Mouse (Mus musculus) spleen, postnatal 36 days (tissue): ENCODE measurements around the gene Gm42957.
"Not testable (repeated sequence)": the region's sequence is repeated elsewhere in the genome, so short reads cannot be mapped to it uniquely, and the experiment has no call there.

ENCODE experiments used
- DNase-seq, 2 experiments: peaks; one replicate each; pipeline ENCODE4 v3.0.0; 2022; ENCODE audit warnings: low spot score in 2 of 2, mixed read lengths in 1 of 2

The Gm42957 gene

GRCm38 (mm10) chr3:96634928-96635879 lies at the start of gene Gm42957, which contains the start of gene Pex11b:
Gene Gm42957, plus strand, starts transcription at chr3:96635474.
Gene Pex11b, plus strand, starts transcription at chr3:96635376.
- peak; percentile 74 to 76 for DNase-seq

DNA sequence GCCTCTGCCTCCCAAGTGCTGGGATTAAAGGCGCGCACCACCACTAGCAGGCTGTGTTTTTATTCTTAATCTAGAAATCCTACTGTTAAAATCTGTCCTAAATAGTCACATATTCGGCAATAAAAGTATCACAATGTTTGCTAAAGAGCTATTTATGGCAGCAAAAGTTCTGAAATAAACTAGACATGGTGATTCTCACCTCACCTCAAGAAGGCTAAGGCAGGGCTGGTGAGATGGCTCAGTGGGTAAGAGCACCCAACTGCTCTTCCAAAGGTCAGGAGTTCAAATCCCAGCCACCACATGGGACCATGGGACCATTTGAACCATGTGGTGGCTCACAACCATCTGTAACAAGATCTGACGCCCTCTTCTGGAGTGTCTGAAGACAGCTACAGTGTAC lies 44.6 kb upstream of the Gm42957 start:
- DNase-seq = no peak

GRCm38 (mm10) chr3:96593374-96593773 lies 41.9 kb upstream of the Gm42957 start:
- DNase-seq = no peak

DNA sequence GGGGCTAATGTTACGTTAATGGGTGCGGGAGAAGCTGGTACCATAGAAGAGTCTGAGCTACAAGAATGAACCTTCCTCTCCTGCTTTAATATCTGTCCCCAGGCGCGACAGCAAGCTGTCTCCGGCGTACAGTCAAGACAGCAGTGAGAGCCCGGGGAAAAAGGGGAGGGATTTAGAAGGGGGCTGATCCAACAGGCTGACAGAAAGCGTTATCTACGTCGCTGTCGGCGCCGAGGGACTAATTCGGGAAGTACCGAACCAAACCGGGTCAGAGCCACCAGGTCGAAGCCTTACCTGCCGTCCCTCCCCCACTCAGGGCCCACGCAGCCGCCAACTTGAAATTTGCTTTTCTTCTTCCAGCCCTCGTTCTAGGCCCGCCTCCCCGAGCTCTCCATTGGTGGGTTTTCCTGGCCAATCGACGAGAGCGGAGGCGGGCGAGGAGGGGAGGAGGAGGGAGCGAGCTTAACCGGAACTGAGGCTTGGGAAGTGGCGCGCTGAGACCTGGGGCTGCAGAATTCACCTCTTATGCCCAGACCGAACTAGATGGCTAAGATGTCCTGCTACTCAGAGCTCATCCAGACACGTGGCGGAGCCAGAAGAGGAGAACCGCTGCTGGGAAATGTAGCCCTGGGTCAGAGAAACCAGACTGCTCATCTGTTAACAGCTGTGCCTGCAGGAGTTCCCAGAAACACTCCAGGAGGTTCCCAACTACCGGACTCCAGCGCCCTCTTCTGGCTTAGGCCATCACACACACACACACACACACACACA lies 41.3 kb upstream of the Gm42957 start, which contains the start of gene Polr3gl:
Gene Polr3gl, minus strand, starts transcription at position 392 of the 771 bp plus-strand sequence.
- DNase-seq = peak; percentile 93 to 95

DNA sequence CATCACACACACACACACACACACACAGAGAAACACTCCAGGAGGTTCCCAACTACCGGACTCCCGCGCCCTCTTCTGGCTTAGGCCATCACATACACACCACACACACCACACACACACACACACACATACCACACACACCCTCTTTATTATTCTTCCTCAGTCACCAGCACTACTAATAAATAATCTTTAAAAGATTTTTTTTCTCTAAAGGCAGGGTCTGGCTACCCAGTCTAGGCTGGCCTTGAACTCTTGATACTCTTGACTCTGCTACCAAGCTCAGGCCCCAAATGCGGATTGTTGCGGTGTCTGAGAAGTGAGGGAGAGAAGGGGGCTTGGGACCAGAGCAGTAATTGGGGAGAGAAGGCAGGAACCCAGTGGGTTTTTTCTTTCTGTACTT lies 40.4 kb upstream of the Gm42957 start:
- no peak for DNase-seq

DNA sequence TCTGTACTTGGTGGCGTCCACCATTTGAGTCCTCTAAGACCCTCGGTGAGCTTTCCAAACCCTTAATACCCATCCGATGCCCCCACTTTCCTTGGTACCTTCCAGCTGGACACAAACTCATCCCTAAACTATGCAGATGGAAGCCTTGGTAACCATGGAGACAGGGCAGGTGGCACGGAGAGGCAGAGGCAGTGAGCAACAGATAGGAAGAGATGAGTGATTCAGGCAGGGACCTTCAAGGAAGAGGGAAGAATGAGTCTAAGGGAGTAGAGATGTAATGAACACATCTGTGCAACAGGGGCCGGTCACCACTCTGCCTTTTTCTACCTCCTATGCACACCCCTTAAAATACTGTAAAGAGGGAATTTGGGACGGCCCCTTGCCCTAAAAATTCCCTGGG lies 39.6 kb upstream of the Gm42957 start:
- DNase-seq = no peak

DNA sequence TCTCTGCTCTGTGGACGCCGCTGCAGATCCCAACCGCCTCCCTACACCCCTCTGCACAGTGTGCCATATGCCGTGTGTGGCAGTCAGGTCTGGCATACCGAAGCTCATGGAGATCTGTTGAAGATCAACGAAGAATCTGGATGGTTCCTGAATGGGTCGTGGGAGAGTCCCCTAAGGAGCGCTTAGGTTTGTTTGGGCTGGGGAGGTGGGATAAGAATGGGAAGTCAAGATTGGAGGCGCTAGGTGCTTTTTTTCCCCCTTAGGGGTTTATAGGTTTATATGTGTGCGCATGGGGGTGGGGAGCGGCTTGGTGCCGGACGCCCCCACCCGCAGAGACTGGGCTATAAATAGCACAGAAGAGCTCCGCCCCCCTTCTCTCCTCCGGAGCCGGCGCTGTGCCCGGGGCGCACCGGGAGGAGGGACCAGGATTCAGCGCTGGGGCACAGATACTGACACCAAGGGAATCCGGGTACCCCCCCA lies 39.0 kb upstream of the Gm42957 start, which contains the start of gene Ankrd34a:
Gene Ankrd34a, plus strand, starts transcription at position 409 of the 480 bp plus-strand sequence.
- no peak for DNase-seq

DNA sequence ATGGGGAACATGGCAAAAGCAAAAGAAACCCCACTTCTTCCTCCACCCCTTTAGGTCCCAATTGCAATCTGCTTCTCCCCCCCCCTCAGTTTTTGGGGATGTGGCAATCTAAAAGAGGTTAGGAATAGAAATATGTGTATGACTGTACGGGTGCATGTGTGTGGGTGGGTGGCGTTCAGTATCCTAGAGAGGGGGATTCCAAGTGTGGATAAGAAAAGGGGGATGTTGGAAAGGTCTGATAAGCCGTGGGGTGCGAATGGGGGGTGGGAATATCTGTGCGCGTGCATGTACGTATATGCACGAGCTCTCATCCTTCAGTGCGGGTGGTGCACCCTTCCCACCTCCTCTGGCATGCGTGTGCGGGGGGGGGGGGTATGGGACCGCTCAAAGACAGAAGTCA lies 38.4 kb upstream of the Gm42957 start:
- DNase-seq = no peak

GRCm38 (mm10) chr3:96597435-96597891 lies 37.8 kb upstream of the Gm42957 start:
- DNase-seq = no peak

DNA sequence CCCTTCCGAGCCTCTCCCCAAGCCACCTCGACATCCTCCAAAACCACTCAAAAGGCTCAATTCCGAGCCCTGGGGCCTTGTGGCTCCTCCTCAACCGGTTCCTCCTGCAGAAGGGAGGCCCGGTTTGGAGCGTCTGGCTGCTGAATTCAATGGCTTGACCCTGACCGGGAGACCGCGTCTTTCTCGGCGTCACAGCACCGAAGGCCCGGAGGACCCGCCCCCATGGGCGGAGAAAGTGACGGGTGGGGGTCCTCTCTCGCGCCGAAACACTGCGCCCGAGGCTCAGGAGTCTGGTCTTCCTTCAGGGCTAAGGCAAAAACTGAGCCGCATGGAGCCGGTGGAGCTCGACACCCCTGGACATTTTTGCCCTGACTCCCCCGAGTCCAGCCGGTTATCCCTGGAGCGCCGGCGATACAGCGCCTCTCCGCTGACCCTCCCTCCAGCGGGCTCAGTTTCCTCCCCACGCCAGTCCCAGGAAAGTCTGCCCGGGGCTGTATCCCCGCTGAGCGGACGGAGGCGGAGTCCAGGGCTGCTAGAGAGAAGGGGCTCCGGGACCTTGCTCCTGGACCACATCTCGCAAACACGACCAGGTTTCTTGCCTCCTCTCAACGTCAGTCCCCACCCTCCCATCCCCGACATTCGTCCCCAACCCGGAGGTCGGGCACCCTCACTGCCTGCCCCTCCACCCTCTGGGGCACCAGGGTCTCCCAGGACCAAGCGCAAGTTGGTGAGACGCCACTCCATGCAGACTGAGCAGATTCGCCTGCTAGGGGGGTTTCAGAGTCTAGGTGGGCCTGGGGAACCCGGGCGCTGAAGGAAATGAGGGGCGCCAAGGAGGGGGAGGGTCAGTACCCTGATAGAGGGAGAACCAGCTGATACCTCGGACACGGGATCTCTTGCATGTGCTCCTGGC lies 36.9 kb upstream of the Gm42957 start:
- DNase-seq = no peak

- DNase-seq = no peak
Measured at GRCm38 (mm10) chr3:96599069-96599393, 36.2 kb upstream of the Gm42957 start.

DNA sequence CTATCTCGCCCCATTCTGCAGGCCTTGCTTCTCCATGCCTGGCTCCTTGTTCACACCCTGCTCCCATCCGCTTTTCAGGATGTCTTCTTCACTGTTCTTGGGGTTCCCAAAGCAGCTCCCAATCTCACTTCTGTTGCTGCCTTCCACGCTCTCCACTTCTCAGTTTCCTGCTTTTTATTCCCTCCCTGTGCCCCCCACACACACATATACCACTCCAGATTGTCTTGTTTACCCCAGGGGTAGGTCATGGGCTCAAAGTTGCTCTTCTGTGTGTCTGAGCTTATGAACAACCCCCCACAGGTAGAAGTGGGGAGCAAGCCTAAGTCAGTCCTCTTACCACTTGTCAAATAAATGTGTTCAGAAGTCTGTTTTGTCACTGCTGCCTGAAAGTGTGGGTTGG lies 35.9 kb upstream of the Gm42957 start:
- no peak for DNase-seq

DNA sequence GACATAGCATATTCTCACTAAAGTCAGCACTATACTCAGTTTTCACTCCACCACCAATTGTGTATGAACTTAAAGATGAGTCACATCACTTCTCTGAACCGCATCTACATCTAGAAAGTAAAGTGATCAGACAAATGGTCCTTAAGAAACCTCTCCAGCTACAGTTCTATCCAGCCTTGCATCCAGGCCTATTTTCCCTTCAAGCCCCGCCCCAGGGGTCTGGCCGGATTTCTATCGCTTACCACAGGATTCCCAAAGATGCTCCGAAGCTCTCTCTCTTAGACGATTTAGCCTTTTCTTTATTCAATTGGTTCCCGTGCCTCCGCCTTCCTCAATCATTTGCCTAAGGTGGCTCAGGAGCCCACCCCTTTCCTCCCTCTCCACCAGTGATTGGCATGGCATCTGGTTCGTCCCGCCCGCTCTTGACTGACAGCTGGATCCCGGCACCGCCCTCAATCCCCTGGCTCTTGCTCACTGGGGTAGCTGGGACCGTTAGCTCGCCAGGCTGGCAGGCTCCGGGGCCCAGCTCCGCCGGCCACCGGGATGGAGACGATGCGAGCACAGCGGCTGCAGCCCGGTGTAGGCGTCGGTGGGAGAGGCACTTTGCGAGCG lies 34.5 kb upstream of the Gm42957 start, which contains the start of gene Lix1l:
Gene Lix1l, plus strand, starts transcription at position 511 of the 612 bp plus-strand sequence.
- peak; percentile 85 to 87 for DNase-seq

- no peak for DNase-seq
Measured at GRCm38 (mm10) chr3:96601251-96601787, 34.0 kb upstream of the Gm42957 start.

DNA sequence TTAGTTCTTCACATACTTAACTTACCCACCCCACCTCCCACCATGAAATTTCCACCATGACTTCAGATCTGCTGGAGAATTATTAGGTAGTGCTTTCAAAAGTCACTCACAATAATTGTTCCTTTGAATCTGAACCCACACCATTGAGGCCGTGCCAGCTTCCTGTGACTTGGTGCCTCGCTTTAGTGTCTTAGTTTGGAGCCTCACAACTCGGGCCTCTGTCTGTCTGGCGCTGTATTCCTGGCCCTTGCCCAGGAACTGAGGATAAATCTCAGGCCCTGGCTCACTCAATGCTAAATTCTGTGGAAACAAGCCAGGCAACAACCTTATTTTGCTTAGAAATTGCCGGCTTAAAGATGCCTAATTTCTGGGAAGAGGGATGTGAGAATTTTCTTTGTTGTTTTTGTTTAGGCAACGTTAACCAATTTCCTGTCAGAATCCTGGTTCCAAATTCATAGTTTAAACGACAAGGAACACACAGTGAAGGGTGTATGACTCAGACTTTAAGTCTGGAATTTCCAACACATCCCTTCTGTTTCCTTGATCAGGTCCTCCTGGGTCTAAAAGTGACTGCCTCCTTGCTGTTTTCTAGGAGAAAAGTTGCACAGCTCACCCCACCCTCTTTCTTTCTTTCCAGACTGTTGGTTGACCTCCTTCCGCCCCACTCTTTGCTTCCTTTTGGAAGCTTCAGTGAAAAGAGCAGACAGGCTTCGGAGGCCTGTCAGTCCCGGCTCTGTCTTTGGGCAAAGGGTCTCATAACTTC lies 33.2 kb upstream of the Gm42957 start:
- no peak for DNase-seq

DNA sequence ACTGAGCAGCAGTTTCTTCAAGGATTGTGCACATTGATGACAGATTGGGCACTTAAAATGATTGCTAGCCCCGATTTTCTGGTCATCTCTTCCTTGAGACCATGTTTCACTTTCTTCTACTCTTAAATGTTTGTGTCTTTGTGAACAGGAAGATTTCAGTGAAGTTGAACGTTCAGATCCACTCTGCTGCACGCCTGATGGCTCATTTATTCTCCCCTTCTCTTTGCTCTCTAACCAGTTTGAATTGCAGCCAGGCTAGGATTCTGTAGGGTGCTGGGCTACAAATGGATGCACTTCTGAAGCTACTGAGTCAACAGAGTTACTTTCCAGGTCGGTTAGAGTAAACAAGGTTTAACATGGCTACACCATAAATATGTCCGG lies 32.6 kb upstream of the Gm42957 start:
- DNase-seq = no peak

DNA sequence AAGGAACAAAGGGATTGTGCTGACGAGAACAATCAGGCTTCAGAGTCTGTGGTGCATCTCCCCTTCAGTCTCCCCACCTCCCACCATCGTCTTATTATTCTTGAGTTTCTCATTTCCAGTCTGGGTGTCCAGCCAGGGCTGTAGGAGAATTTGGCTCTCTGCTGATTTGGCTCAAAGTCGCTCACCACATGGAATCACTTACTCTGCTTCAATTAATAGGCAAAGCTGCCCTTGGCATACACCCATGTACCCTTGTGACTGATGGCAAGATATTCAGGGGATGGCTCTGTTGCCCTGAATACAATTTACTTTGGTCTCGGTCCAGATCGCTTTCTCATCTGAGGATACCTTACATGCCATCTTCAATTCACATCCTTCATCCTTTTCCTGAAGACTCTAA lies 32.0 kb upstream of the Gm42957 start:
- DNase-seq = no peak

- DNase-seq = not testable (repeated sequence)
Measured at GRCm38 (mm10) chr3:96606007-96606406, 29.3 kb upstream of the Gm42957 start.

GRCm38 (mm10) chr3:96606618-96607017 lies 28.7 kb upstream of the Gm42957 start:
- no peak for DNase-seq

DNA sequence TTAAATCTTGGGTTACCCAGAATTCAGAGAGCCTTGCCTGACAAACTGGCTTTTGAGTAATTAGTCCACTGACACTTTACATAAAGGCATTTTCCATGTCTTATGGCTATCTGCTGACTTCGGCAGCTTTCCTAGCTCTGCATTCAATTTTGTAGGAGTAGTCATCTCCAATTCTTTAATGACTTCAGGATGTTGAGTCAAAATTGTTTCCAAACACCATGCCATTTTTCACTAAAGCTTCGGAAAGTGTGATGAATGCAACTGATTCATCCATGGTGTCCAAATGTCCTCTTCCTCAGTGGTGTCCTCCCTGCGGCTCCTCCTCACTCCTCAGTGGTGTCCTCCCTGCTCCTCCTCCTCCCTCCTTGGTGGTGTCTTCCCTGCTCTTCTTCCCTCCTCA lies 17.3 kb upstream of the Gm42957 start:
- no peak for DNase-seq
